Mouse (Mus musculus): ENCODE data around the gene Usmg5. TPM values are rescaled to one million over a fixed set of nuclear protein-coding genes. Genes with fewer than 3 reads are reported as not detected.
"Not testable (repeated sequence)": the region's sequence is repeated elsewhere in the genome, so short reads cannot be mapped to it uniquely, and the experiment has no call there.

The Usmg5 gene
- 1,159 and 1,247 TPM in 2 replicates for polyA plus RNA-seq (2015; fragmentation: Nextera tagmentation; extraction: Ambion mirVana)

DNA sequence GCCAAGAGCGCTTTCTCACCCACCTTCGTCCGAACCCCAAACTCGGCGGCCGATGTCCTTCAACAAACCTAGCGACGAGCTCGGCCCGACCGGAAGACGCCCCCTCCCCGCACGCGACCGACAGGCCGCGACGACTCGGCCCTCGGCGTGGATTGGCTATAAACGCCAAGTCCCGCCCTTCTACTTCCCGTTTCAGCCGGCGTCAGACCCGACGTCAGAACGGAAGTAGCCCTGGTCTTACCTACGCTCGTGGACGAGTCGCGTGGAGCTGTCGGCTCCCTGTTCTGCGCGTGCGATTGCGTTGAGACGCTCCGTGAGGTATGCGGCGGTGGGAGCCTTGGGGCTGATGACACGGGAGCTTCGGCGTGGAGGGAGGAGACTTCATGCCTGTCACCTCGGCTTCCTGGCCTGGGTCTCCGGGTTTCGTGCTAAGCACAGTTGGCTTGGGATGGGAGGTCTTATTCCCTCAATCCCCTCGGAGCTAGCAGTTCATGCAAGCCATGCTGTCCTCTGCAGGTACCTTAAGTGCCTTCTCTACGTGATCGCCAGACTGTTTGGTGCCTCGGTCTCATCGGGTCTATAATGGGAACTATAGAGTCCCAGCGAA lies at the start of gene Usmg5, which contains the start of gene Pdcd11:
Usmg5 (minus strand) TSS at position 98 of the 607 bp plus-strand sequence.
Pdcd11 (plus strand) TSS at position 219 of the 607 bp plus-strand sequence.
- peak within 1 kb of the TSS; percentile 64 for H3K27ac ChIP-seq (ENCODE audit: low read length)
- peak; percentile 100 for ATAC-seq
- peaks cover 20% of the 10 kb centered on the region for H3K4me1 ChIP-seq (replicated peaks; ENCODE audit: control insufficient read depth, insufficient read depth, low read length)
- peaks cover 7% of the 10 kb centered on the region for H3K36me3 ChIP-seq (ENCODE audit: control insufficient read depth, insufficient read depth)
- no peaks in the 10 kb centered on the region for H3K27me3 ChIP-seq (replicated peaks; ENCODE audit: control insufficient read depth, insufficient read depth, low read length)
- under 1% methylated on average over 56 of the region's 56 CpGs for WGBS
- peak within 1 kb of the TSS; percentile 78 for H3K4me3 ChIP-seq (replicated peaks; ENCODE audit: low read length)
- no peaks in the 10 kb centered on the region for H3K9me3 ChIP-seq (ENCODE audit: control insufficient read depth, low read length)
- peak within 1 kb of the TSS; percentile 91 for H3K9ac ChIP-seq (replicated peaks; ENCODE audit: low read depth, low read length)
- peak within 1 kb of the TSS; percentile 88 for H3K4me2 ChIP-seq (ENCODE audit: low read length)

DNA sequence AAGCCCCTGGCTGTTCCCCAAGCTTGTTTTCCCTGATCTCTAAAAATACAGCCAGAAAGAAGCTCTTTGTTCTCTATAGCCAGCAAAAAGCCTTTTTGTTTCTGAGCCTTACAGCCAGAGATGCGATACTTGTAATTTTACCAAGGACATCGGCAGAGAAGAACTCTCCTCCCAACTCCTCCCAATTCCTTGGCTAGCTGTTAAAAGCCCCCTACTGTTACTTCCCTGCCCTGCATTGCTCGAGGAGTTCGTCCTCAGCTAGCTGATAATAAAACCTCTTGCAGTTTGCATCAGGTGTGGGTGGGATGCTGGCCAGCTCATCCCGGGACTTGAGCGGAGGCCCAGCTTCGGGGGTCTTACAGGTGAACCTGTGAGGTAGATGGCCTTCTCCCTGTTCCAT lies 49.2 kb upstream of the Usmg5 start:
- not testable (repeated sequence) for H3K4me2 ChIP-seq (ENCODE audit: low read length); ATAC-seq; H3K27ac ChIP-seq (ENCODE audit: low read length); H3K27me3 ChIP-seq (replicated peaks; ENCODE audit: control insufficient read depth, insufficient read depth, low read length); H3K36me3 ChIP-seq (ENCODE audit: control insufficient read depth, insufficient read depth); H3K9ac ChIP-seq (replicated peaks; ENCODE audit: low read depth, low read length); H3K4me3 ChIP-seq (replicated peaks; ENCODE audit: low read length); H3K9me3 ChIP-seq (ENCODE audit: control insufficient read depth, low read length)
- WGBS = 39% methylated on average over 7 of the region's 7 CpGs
- peaks cover 16% of the 10 kb centered on the region for H3K4me1 ChIP-seq (replicated peaks; ENCODE audit: control insufficient read depth, insufficient read depth, low read length)

DNA sequence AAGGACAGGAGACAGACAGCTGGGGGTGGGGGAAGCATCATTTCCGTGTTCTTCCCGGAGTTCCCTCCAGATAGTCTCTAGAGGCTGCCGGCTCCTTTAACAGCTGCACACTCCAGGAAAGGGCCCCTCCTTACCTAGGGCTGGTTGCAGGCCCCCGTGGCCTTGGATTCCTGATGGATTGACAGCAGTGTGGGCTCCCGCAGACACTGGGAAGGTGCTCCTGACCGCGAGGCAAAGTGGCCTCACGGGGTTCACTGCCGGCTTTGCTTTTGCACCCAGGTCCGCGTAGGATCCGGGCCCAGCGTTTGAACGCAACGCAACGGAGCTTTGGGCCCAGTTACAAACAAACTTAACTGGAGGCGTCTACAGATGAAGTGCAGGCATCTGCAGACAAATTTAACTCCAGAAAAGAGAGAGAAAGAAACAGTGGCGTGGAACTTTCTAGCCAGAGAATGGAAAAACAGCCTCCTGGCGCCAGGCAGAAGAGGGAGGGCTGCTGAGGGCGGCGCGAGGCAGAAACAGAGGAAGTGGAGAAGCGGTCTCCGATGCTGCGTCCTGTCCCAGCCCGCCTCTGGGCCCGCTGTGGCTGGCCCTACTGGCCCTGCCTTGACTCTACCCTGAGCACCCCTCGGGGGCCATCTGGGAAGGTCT lies 47.4 kb upstream of the Usmg5 start, which contains the start of gene Calhm2:
Calhm2 (minus strand) TSS at position 524 of the 651 bp plus-strand sequence.
- Histone ChIP-seq H3K36me3 (ENCODE audit: control insufficient read depth, insufficient read depth) (no peaks in the 10 kb centered on the region), H3K9ac (replicated peaks; ENCODE audit: low read depth, low read length) (peak within 1 kb of the TSS; percentile 35), H3K9me3 (ENCODE audit: control insufficient read depth, low read length) (no peaks in the 10 kb centered on the region), H3K4me2 (ENCODE audit: low read length) (peak within 1 kb of the TSS; percentile 42), H3K4me1 (replicated peaks; ENCODE audit: control insufficient read depth, insufficient read depth, low read length) (peaks cover 16% of the 10 kb centered on the region), H3K4me3 (replicated peaks; ENCODE audit: low read length) (peak within 1 kb of the TSS; percentile 13), H3K27me3 (replicated peaks; ENCODE audit: control insufficient read depth, insufficient read depth, low read length) (no peaks in the 10 kb centered on the region), H3K27ac (ENCODE audit: low read length) (no peak within 1 kb of the TSS)
- ATAC-seq = peak; percentile 61
- WGBS = 12% methylated on average over 28 of the region's 28 CpGs

DNA sequence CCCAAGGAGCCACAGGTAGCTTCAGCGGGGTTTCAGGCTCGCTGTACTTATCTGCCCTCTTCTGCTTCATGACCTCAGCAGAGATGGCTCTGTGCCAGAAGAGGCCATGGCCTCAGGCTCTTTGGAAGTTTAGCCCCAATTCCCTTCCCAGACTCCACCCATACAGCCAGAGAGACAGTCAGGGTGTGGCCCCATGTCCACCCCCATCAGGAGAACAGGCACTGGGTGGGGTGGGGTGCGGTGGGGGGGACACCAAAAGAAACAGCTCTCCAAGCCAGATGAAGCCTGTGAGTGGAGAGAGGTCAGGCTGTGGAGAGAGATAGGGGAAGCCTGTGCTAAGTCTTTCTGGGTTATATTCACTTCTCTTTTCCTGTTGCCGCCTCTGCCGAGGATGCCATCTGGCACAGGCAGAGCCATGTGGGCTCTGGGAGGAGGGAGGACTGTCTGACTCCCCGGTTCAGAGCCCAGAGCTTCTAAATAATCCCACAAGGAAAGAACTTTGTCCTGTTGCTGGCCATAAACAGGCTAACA lies 46.7 kb upstream of the Usmg5 start:
- Histone ChIP-seq H3K4me3 (replicated peaks; ENCODE audit: low read length) (no peak overlapping the region), H3K36me3 (ENCODE audit: control insufficient read depth, insufficient read depth) (no peaks in the 10 kb centered on the region), H3K4me1 (replicated peaks; ENCODE audit: control insufficient read depth, insufficient read depth, low read length) (peaks cover 16% of the 10 kb centered on the region), H3K27me3 (replicated peaks; ENCODE audit: control insufficient read depth, insufficient read depth, low read length) (no peaks in the 10 kb centered on the region), H3K27ac (ENCODE audit: low read length) (no peak overlapping the region), H3K9me3 (ENCODE audit: control insufficient read depth, low read length) (no peaks in the 10 kb centered on the region), H3K4me2 (ENCODE audit: low read length) (peak overlapping the region; percentile 42), H3K9ac (replicated peaks; ENCODE audit: low read depth, low read length) (no peak overlapping the region)
- peak; percentile 75 for ATAC-seq
- 35% methylated on average over 6 of the region's 6 CpGs for WGBS

DNA sequence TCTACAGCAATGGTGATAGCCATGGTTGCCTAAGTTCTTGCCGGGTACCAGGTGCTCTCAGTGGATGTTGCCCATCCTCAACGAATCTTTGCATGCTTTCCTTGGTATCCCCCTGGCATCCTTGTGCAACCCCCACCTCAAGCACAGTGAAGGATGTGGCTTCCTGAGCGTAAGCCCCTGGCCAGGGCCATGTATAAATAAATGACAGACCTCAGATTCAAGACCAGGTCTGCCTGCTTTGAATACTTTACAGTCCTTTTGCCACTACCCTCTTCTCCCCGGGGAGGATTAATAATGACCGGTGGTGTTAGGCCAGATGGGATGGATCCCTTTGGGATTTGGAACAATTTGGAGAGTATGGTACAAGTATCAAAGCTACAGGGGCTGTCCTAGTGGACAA lies 45.7 kb upstream of the Usmg5 start:
- no peaks in the 10 kb centered on the region for H3K27me3 ChIP-seq (replicated peaks; ENCODE audit: control insufficient read depth, insufficient read depth, low read length)
- no peak overlapping the region for H3K4me3 ChIP-seq (replicated peaks; ENCODE audit: low read length)
- no peak overlapping the region for H3K4me2 ChIP-seq (ENCODE audit: low read length)
- WGBS = 88% methylated on average over 5 of the region's 5 CpGs
- no peak overlapping the region for H3K27ac ChIP-seq (ENCODE audit: low read length)
- H3K9me3 ChIP-seq (ENCODE audit: control insufficient read depth, low read length) = no peaks in the 10 kb centered on the region
- no peak overlapping the region for H3K9ac ChIP-seq (replicated peaks; ENCODE audit: low read depth, low read length)
- peaks cover 16% of the 10 kb centered on the region for H3K4me1 ChIP-seq (replicated peaks; ENCODE audit: control insufficient read depth, insufficient read depth, low read length)
- H3K36me3 ChIP-seq (ENCODE audit: control insufficient read depth, insufficient read depth) = peaks cover 6% of the 10 kb centered on the region
- ATAC-seq = no peak

DNA sequence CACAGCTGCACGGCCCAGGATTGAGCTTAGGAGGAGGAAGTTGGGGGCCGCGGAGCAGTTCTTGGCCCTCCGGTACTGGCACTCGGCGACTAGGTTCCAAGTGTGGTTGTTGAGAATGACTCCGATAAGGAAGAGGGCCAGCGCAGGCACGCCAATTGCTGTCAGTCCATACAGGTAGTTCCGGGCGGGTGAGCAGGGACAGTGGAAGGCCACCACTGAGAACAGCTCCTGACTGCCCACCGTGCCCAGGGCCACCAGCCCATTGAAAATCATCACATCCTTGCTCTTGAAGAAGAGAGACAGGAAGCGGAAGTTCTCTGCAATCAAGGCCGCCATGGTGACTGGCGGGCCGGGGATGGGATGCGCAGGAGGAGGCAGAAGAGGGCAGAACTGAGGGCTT lies 45.1 kb upstream of the Usmg5 start:
- no peaks in the 10 kb centered on the region for H3K27me3 ChIP-seq (replicated peaks; ENCODE audit: control insufficient read depth, insufficient read depth, low read length)
- H3K27ac ChIP-seq (ENCODE audit: low read length) = no peak overlapping the region
- H3K9ac ChIP-seq (replicated peaks; ENCODE audit: low read depth, low read length) = no peak overlapping the region
- ATAC-seq = no peak
- H3K4me2 ChIP-seq (ENCODE audit: low read length) = no peak overlapping the region
- H3K9me3 ChIP-seq (ENCODE audit: control insufficient read depth, low read length) = no peaks in the 10 kb centered on the region
- H3K36me3 ChIP-seq (ENCODE audit: control insufficient read depth, insufficient read depth) = peaks cover 11% of the 10 kb centered on the region
- no peak overlapping the region for H3K4me3 ChIP-seq (replicated peaks; ENCODE audit: low read length)
- WGBS = 90% methylated on average over 17 of the region's 17 CpGs
- H3K4me1 ChIP-seq (replicated peaks; ENCODE audit: control insufficient read depth, insufficient read depth, low read length) = peaks cover 16% of the 10 kb centered on the region

DNA sequence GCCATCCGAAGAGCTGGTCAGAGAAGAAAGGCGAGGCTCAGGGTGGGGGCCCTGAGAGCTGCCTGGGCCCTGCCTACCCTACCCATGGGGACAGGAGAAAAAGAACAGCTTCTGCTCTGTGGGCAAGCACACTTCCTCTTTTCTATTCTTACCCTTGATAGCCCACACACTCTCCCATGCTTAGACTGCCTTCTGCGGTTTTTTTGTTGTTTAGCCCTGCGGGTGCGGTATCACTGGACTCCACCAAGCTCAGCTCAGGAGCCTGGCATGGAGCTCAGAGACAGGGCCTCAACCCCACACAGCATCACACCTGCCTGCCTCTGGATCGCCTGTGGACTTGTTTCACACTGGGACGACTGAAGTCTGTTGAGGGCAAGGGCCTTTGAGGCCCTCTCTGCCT lies 42.7 kb upstream of the Usmg5 start:
- H3K27ac ChIP-seq (ENCODE audit: low read length) = no peak overlapping the region
- H3K4me1 ChIP-seq (replicated peaks; ENCODE audit: control insufficient read depth, insufficient read depth, low read length) = peaks cover 13% of the 10 kb centered on the region
- no peak overlapping the region for H3K4me2 ChIP-seq (ENCODE audit: low read length)
- H3K4me3 ChIP-seq (replicated peaks; ENCODE audit: low read length) = no peak overlapping the region
- no peak overlapping the region for H3K9ac ChIP-seq (replicated peaks; ENCODE audit: low read depth, low read length)
- no peaks in the 10 kb centered on the region for H3K9me3 ChIP-seq (ENCODE audit: control insufficient read depth, low read length)
- ATAC-seq = no peak
- H3K27me3 ChIP-seq (replicated peaks; ENCODE audit: control insufficient read depth, insufficient read depth, low read length) = no peaks in the 10 kb centered on the region
- 88% methylated on average over 7 of the region's 7 CpGs for WGBS
- peaks cover 24% of the 10 kb centered on the region for H3K36me3 ChIP-seq (ENCODE audit: control insufficient read depth, insufficient read depth)

DNA sequence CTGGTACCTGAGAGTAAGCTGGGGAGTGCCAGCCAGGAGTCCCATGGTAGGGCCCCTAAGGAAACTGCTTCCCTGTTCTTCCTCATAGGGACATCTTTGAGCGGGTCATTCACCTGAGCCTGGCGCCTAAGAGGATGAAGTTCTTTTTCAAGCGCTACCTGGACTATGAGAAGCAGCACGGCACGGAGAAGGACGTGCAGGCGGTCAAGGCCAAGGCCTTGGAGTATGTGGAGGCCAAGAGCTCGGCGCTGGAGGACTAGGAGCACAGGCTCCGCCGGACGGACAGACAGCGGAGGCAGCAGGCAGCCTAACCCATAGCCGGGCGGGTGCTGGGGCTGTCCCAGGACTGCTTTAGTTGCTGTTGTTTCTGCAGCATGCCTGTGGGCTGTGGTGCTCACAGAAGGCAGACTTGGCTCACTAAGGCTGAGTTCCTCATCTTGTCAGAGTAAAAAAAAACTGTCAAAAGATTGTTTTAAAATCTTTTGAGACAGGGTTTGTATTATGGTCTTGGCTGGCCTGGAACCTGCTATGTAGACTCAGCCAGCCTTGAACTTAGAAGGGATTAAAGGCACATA lies 40.2 kb upstream of the Usmg5 start:
- H3K27me3 ChIP-seq (replicated peaks; ENCODE audit: control insufficient read depth, insufficient read depth, low read length) = no peaks in the 10 kb centered on the region
- no peaks in the 10 kb centered on the region for H3K4me1 ChIP-seq (replicated peaks; ENCODE audit: control insufficient read depth, insufficient read depth, low read length)
- no peak overlapping the region for H3K9ac ChIP-seq (replicated peaks; ENCODE audit: low read depth, low read length)
- H3K4me3 ChIP-seq (replicated peaks; ENCODE audit: low read length) = no peak overlapping the region
- no peak for ATAC-seq
- no peak overlapping the region for H3K27ac ChIP-seq (ENCODE audit: low read length)
- WGBS = 95% methylated on average over 15 of the region's 15 CpGs
- H3K4me2 ChIP-seq (ENCODE audit: low read length) = no peak overlapping the region
- no peaks in the 10 kb centered on the region for H3K9me3 ChIP-seq (ENCODE audit: control insufficient read depth, low read length)
- peaks cover 36% of the 10 kb centered on the region for H3K36me3 ChIP-seq (ENCODE audit: control insufficient read depth, insufficient read depth)

DNA sequence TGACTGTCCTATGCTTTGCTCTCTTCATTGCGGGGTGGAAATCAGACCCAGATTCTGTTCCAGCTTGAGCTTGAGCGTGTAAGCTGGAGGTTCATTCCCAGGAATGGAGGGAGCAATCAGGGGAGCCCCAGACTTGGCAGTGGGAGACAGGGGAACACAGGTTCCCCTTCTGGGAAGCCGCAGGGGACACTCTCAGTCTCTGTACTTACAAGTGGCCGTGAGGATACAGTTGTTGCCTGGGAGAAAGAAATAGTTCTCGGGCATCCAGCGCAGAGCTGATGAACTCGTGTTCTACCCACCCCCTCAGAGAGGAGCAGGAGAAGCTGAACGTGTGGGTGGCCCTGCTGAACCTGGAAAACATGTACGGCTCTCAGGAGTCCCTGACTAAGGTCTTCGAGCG lies 38.4 kb upstream of the Usmg5 start:
- H3K9me3 ChIP-seq (ENCODE audit: control insufficient read depth, low read length) = no peaks in the 10 kb centered on the region
- H3K36me3 ChIP-seq (ENCODE audit: control insufficient read depth, insufficient read depth) = peaks cover 41% of the 10 kb centered on the region
- H3K4me2 ChIP-seq (ENCODE audit: low read length) = no peak overlapping the region
- no peak for ATAC-seq
- 93% methylated on average over 11 of the region's 11 CpGs for WGBS
- H3K27ac ChIP-seq (ENCODE audit: low read length) = no peak overlapping the region
- H3K27me3 ChIP-seq (replicated peaks; ENCODE audit: control insufficient read depth, insufficient read depth, low read length) = no peaks in the 10 kb centered on the region
- H3K9ac ChIP-seq (replicated peaks; ENCODE audit: low read depth, low read length) = no peak overlapping the region
- no peaks in the 10 kb centered on the region for H3K4me1 ChIP-seq (replicated peaks; ENCODE audit: control insufficient read depth, insufficient read depth, low read length)
- H3K4me3 ChIP-seq (replicated peaks; ENCODE audit: low read length) = no peak overlapping the region
